Mouse (Mus musculus): Measurements from ENCODE around the gene Unc13c.

DNA sequence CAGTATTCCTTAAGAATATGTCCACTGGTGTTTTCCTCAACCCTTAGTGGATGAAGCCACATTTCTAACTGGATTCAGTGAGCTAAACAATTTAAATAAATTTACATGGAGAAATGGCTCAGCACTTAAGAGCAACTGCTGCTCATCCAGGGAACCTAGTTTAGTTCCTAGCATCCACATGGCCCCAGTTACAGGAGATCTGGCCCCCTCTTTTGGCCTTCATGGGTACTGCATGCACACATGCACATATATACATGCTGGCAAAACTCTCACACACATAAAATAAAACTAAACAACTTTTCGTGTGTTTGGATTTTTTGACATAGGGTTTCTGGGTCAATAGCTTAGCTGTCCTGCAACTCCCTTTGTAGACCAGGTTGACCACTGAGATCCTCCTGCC lies 330.6 kb downstream of the Unc13c start:
- TF ChIP-seq CTCF (IDR thresholded peaks at IDR 0.05; ENCODE audit: extremely low read depth, insufficient read depth, low read length) = 0 out of 2 replicates have a peak, but pooled peaks have one; percentile 1
- no peak for TF ChIP-seq POLR2A (IDR thresholded peaks at IDR 0.05; ENCODE audit: extremely low read depth, insufficient read depth, low read length)

Measured in cortical plate, adult 2 months (tissue).